Mouse (Mus musculus): ENCODE data around the gene Dcaf5. TPM values are rescaled to one million over a fixed set of nuclear protein-coding genes. Genes with fewer than 3 reads are reported as not detected.
"Not testable (repeated sequence)": the region's sequence is repeated elsewhere in the genome, so short reads cannot be mapped to it uniquely, and the experiment has no call there.

Gene Dcaf5
- polyA plus RNA-seq, 1 experiment, result 15.2 TPM

DNA sequence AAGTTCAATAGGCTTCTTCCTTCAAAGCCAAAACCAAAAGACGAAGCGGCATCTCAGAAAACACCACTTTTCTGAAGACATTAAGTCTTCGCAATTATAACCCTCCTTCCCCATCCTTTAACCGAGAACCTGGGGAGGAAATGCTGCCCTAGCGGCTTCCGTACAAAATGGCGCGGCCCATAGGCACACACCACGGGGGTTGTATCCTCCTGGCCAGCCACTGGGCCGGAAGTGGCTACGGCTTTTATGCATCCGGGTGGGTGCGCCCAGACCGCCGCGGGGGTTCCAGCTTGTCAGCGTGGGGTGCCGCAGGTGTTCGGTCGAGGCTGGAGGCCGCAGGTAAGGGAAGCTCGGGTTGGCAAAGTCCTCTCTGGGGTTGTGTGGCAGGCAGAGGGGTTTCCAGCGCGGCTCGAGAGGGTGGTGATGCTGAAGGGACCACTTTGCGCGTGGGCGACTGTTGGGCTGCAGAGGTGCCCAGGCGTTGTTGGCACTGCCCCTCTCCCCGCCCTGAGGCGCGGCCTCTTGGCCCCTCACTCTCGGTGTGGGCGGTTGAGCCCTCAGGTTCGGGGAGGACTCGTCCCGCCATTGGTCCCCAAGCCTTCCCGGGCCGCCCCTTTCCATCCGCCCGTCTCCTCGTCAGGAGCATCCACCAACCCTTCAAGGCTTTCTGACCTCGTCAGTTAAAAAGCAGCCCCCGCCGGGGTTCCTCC, 26.7 kb upstream of the Dcaf5 start, which contains the start of gene Exd2:
TSS of gene Exd2 (plus strand) at position 154 of the 710 bp plus-strand sequence.
- Histone ChIP-seq H3K4me3 (ENCODE audit: low read depth, low read length) (peak within 1 kb of the TSS; percentile 100), H3K27ac (ENCODE audit: insufficient read depth, low read depth, low read length) (peak within 1 kb of the TSS; percentile 38), H3K36me3 (ENCODE audit: control insufficient read depth, insufficient read depth, low read length) (no peaks in the 10 kb centered on the region), H3K4me1 (ENCODE audit: control insufficient read depth, insufficient read depth, insufficient read length, low read length) (no peaks in the 10 kb centered on the region), H3K27me3 (ENCODE audit: control insufficient read depth, insufficient read depth, low read length) (no peaks in the 10 kb centered on the region)
- TF ChIP-seq CTCF (IDR thresholded peaks at IDR 0.05; ENCODE audit: extremely low read depth, insufficient read length, insufficient replicate concordance, low read depth, low read length) (no peak), POLR2A (IDR thresholded peaks at IDR 0.05; ENCODE audit: low read depth, low read length) (0 out of 2 replicates have a peak, but pooled peaks have one; percentile 38)
- WGBS, result under 1% methylated on average over 45 of the region's 45 CpGs

DNA sequence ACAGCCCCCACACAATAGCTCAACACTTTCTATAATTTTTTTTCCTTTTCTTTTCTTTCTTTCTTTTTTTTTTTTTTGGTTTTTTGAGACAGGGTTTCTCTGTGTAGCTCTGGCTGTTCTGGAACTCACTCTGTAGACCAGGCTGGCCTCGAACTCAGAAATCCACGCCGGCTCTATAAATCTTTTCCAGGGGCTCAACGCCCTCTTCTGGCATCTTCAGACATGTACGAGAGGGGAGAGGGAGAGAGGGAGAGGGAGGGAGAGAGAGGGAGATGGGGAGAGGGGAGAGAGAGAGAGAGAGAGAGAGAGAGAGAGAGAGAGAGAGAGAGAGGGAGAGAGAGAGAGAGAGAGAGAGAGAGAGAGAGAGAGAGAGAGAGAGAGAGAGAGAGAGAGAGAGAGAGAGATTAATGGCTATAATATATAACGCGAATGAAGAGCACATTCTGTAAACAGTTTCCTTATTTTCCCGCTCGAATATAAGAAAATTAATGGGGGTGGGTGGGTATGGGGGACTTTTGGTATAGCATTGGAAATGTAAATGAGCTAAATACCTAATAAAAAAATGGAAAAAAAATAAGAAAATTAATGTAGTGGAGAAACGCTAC, 26.0 kb upstream of the Dcaf5 start:
- not testable (repeated sequence) for H3K4me1 ChIP-seq (ENCODE audit: control insufficient read depth, insufficient read depth, insufficient read length, low read length); H3K36me3 ChIP-seq (ENCODE audit: control insufficient read depth, insufficient read depth, low read length); H3K27me3 ChIP-seq (ENCODE audit: control insufficient read depth, insufficient read depth, low read length); H3K27ac ChIP-seq (ENCODE audit: insufficient read depth, low read depth, low read length)
- WGBS, result 11% methylated on average over 10 of the region's 10 CpGs
- peak overlapping the region; percentile 100; the same call in 1 of the 2 replicates for H3K4me3 ChIP-seq (ENCODE audit: low read depth, low read length)

DNA sequence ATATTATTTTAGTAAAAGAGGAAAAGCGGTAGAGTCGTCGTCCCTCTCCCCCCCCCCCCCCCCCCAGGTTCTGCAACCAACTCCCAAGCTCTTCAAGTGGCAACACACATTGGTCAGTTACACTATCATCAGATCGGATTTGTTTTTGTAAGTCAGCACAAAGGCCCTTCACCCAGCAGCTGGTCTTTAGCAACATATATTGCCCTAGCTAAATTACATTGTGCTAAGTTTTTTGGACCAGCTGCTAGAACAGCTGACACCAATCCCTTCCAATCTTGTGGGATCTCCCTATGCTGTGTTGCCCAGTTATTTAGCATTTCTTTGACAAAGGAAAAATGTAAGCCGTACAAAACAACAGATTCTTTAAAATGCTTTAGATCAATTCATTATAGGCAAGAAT, 21.6 kb upstream of the Dcaf5 start:
- 77% methylated on average over 5 of the region's 5 CpGs for WGBS
- TF ChIP-seq CTCF (IDR thresholded peaks at IDR 0.05; ENCODE audit: extremely low read depth, insufficient read length, insufficient replicate concordance, low read depth, low read length) (no peak), POLR2A (IDR thresholded peaks at IDR 0.05; ENCODE audit: low read depth, low read length) (no peak)
- Histone ChIP-seq H3K27ac (ENCODE audit: insufficient read depth, low read depth, low read length) (no peak overlapping the region), H3K4me1 (ENCODE audit: control insufficient read depth, insufficient read depth, insufficient read length, low read length) (no peaks in the 10 kb centered on the region), H3K36me3 (ENCODE audit: control insufficient read depth, insufficient read depth, low read length) (no peaks in the 10 kb centered on the region), H3K27me3 (ENCODE audit: control insufficient read depth, insufficient read depth, low read length) (no peaks in the 10 kb centered on the region), H3K4me3 (ENCODE audit: low read depth, low read length) (no peak overlapping the region)

DNA sequence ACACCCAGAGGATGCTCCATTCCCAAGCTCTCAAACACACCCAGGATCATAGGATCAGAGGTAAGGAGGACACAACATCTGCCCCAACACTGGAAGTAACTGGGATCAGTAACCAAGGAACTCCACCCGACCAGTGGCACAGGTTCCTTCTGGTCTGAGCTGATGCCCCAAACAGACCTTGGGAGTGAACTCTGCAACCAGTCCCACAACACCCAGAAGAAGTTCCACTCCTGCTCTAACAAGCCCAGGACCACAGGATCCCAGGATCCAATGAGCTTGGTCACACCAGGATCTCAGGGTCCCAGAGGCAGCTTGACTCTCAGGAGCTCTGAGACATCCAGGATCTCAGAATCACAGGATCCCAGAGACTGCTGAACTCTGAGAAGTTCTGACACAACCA, 17.1 kb upstream of the Dcaf5 start:
- H3K4me1 ChIP-seq (ENCODE audit: control insufficient read depth, insufficient read depth, insufficient read length, low read length), result no peaks in the 10 kb centered on the region
- no peaks in the 10 kb centered on the region for H3K36me3 ChIP-seq (ENCODE audit: control insufficient read depth, insufficient read depth, low read length)
- no peaks in the 10 kb centered on the region for H3K27me3 ChIP-seq (ENCODE audit: control insufficient read depth, insufficient read depth, low read length)
- no peak overlapping the region for H3K4me3 ChIP-seq (ENCODE audit: low read depth, low read length)
- TF ChIP-seq POLR2A (IDR thresholded peaks at IDR 0.05; ENCODE audit: low read depth, low read length) (no peak), CTCF (IDR thresholded peaks at IDR 0.05; ENCODE audit: extremely low read depth, insufficient read length, insufficient replicate concordance, low read depth, low read length) (no peak)
- WGBS, result 71% methylated on average over 1 of the region's 1 CpGs
- no peak overlapping the region for H3K27ac ChIP-seq (ENCODE audit: insufficient read depth, low read depth, low read length)

DNA sequence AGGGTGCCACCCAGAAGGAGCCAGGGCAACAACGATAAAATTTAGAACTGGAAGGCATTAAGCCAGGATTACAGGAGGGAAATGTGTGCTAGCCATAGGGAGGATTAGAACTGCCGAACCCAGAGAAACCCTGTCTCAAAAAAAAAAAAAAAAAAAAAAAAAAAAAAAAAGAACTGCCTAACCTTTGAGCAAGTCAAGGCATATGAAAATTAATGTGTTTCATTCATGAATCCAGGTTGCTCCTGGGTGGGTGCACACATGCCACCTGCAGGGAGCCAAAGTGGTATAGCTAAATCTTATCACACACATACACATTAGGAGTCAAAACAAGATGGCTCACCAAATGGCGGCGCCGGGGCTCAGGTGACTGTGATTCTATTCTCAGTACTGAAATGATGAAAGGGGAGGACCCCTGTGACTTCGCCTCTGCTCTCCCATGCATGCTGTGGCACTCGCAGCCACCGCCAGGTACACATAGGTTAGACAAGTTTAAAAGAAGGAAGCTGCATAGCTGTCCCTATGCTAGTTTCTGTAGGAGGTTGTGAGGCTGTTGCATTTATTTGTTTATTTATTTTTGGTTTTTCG, 8.2 kb upstream of the Dcaf5 start:
- no peak overlapping the region for H3K27ac ChIP-seq (ENCODE audit: insufficient read depth, low read depth, low read length)
- H3K4me3 ChIP-seq (ENCODE audit: low read depth, low read length), result no peak overlapping the region
- WGBS, result 79% methylated on average over 9 of the region's 9 CpGs
- H3K27me3 ChIP-seq (ENCODE audit: control insufficient read depth, insufficient read depth, low read length), result no peaks in the 10 kb centered on the region
- no peaks in the 10 kb centered on the region for H3K36me3 ChIP-seq (ENCODE audit: control insufficient read depth, insufficient read depth, low read length)
- H3K4me1 ChIP-seq (ENCODE audit: control insufficient read depth, insufficient read depth, insufficient read length, low read length), result no peaks in the 10 kb centered on the region
- no peak for TF ChIP-seq CTCF (IDR thresholded peaks at IDR 0.05; ENCODE audit: extremely low read depth, insufficient read length, insufficient replicate concordance, low read depth, low read length)
- no peak for TF ChIP-seq POLR2A (IDR thresholded peaks at IDR 0.05; ENCODE audit: low read depth, low read length)

DNA sequence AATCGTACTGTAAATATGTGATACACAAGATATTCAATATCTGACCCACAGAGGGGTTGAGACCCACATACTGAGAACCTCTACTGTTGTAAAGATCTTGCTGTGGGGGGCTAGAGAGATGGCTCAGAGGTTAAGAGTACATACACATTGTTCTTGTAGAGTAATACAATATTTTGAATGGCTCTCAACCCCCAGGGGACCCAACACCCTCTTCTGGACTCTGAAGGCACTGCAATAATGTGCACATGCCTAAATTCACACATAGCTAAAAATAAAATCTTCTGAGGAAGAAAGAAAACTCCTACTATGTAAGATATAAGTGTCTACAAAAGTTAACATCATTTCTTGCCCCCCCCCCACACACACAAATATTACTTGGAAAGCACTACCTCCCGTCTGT, 4.6 kb upstream of the Dcaf5 start:
- Histone ChIP-seq H3K36me3 (ENCODE audit: control insufficient read depth, insufficient read depth, low read length) (no peaks in the 10 kb centered on the region), H3K4me3 (ENCODE audit: low read depth, low read length) (no peak overlapping the region), H3K27ac (ENCODE audit: insufficient read depth, low read depth, low read length) (no peak overlapping the region), H3K27me3 (ENCODE audit: control insufficient read depth, insufficient read depth, low read length) (no peaks in the 10 kb centered on the region), H3K4me1 (ENCODE audit: control insufficient read depth, insufficient read depth, insufficient read length, low read length) (no peaks in the 10 kb centered on the region)
- 87% methylated on average over 2 of the region's 2 CpGs for WGBS
- no peak for TF ChIP-seq CTCF (IDR thresholded peaks at IDR 0.05; ENCODE audit: extremely low read depth, insufficient read length, insufficient replicate concordance, low read depth, low read length)

DNA sequence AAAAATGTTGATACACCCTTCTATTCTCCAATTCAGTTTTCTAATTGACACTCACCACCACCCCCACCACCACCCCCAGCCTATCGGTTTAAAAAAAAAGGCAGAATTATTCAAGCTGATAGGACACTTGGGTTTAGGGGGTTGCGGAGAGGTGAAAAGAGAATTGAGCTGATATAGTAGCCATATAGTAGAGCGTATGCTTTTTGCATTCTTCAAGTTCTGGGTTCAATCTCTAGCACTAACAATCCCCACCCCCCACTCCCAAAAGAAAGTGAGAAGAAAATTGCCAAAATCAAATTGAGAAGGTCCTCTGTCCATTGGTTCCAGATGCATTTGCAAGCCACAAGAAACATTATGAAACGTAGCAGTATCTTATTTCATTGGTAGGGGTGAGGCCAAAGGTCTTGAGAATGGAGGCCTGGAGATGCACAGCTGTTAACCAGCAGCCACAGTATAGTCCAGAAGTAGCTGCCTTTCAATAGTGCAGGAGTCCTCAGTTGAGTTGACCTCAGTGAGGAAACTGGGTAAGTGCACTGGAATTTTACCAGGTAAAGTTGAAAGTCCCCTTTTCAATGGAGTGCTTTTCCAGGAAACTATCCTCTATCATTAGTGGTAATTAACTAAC, 762 bp upstream of the Dcaf5 start:
- no peaks in the 10 kb centered on the region for H3K27me3 ChIP-seq (ENCODE audit: control insufficient read depth, insufficient read depth, low read length)
- TF ChIP-seq CTCF (IDR thresholded peaks at IDR 0.05; ENCODE audit: extremely low read depth, insufficient read length, insufficient replicate concordance, low read depth, low read length) (no peak), POLR2A (IDR thresholded peaks at IDR 0.05; ENCODE audit: low read depth, low read length) (no peak)
- H3K36me3 ChIP-seq (ENCODE audit: control insufficient read depth, insufficient read depth, low read length), result no peaks in the 10 kb centered on the region
- peak overlapping the region; percentile 97 for H3K4me3 ChIP-seq (ENCODE audit: low read depth, low read length)
- H3K4me1 ChIP-seq (ENCODE audit: control insufficient read depth, insufficient read depth, insufficient read length, low read length), result peaks cover 4% of the 10 kb centered on the region
- H3K27ac ChIP-seq (ENCODE audit: insufficient read depth, low read depth, low read length), result peak overlapping the region; percentile 81
- 50% methylated on average over 4 of the region's 4 CpGs for WGBS
